Mouse (Mus musculus): ENCODE results near the gene Sema6d. TPM values are rescaled to one million over a fixed set of nuclear protein-coding genes. Genes with fewer than 3 reads are reported as not detected.

The Sema6d gene
- polyA plus RNA-seq, 1 experiment, result 25.3 TPM

DNA sequence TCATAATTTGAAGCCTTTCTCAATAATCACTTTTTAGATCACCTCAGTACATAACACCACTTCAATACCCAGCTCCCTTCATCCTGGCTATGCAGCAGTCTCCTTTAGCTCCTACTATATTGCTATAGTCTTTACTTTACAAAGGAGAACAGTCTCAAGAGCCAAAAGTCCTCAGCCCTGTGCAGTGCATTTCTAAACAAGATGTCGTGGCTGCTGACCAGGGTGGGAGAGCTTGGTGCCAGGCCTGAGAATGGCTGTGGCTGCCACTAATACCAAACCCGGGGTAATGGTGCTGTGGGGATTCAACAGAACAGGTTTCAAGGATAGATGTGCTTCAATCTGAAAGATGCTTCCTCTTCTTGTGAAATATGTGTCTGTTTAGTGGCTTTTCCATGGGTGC is 264.9 kb downstream of the Sema6d start:
- no peak for DNase-seq
- H3K4me1 ChIP-seq (ENCODE audit: control insufficient read depth, insufficient read depth, low read length), result no peaks in the 10 kb centered on the region
- H3K4me3 ChIP-seq (replicated peaks; ENCODE audit: extremely low read depth, low read depth, low read length), result no peak overlapping the region
- TF ChIP-seq POLR2A (IDR thresholded peaks at IDR 0.05; ENCODE audit: borderline replicate concordance, extremely low read depth, low read depth, low read length) (no peak), CTCF (IDR thresholded peaks at IDR 0.05; ENCODE audit: insufficient read depth, low read length) (no peak)
- 72% methylated on average over 2 of the region's 2 CpGs for WGBS

DNA sequence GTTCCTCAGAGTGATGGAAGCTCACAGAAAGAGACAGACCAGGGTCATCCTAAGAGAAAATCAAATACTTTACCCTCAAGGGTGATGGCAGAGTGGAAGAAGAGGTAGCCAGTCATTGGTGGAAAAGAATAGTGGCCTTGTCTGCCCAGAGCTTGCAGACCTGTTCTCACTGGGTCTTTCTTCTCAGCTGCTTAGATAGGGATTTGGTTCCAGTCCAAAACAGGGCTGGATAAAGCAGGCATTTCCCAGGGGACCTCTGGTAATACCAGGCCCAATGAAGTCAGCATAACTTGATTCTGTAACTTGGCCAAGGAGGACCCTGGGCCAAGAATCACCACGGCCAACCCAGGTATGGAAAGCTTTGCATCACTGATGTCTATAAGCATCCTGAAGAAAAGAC is 279.5 kb downstream of the Sema6d start:
- no peak for DNase-seq
- TF ChIP-seq CTCF (IDR thresholded peaks at IDR 0.05; ENCODE audit: insufficient read depth, low read length) (no peak), POLR2A (IDR thresholded peaks at IDR 0.05; ENCODE audit: borderline replicate concordance, extremely low read depth, low read depth, low read length) (no peak)
- Histone ChIP-seq H3K4me1 (ENCODE audit: control insufficient read depth, insufficient read depth, low read length) (peaks cover 3% of the 10 kb centered on the region; the same call in 1 of the 2 replicates), H3K4me3 (replicated peaks; ENCODE audit: extremely low read depth, low read depth, low read length) (no peak overlapping the region)
- 41% methylated on average over 1 of the region's 1 CpGs for WGBS

DNA sequence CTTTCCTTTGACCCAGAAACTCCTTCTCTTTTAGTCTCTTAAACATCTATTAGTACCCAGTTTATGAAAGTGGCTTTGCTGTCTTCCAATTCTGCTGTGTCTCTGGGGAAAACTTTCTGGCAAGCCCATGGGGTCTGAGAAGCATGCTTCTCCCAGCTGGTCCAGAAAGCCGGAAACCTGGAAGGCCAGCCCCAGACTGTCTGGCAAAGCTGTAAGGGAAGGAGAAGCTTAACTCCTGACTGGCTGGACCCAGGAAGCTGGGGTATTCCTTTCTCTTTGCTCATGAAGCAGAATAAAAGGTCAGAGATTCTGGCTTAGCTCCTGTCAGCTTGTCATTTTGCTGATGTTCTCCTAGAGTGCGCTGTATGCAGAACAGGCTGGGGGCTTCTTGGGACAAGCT is 280.2 kb downstream of the Sema6d start:
- WGBS, result 45% methylated on average over 2 of the region's 2 CpGs
- no peak overlapping the region for H3K4me3 ChIP-seq (replicated peaks; ENCODE audit: extremely low read depth, low read depth, low read length)
- TF ChIP-seq POLR2A (IDR thresholded peaks at IDR 0.05; ENCODE audit: borderline replicate concordance, extremely low read depth, low read depth, low read length), result no peak
- TF ChIP-seq CTCF (IDR thresholded peaks at IDR 0.05; ENCODE audit: insufficient read depth, low read length), result no peak
- H3K4me1 ChIP-seq (ENCODE audit: control insufficient read depth, insufficient read depth, low read length), result peaks cover 3% of the 10 kb centered on the region; the same call in 1 of the 2 replicates
- no peak for DNase-seq

DNA sequence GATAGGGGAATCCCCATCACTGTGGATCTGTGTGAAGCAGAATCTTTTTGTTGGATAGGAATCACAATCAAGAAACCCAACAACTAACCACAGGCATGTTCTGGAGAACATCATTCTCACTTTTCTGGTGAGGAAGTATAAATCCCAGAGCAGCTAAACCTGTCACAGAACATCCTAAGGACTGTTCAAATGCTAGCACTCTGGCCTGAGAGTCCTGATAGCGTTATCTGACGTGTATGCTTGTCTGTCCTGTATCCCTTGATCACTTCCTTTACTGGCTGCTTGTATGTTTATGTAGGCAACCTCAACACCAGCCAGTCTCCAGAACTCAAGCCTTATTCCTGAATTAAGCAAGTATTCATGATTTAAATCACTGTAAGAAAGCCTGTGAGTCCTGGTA is 281.6 kb downstream of the Sema6d start:
- WGBS, result 32% methylated on average over 2 of the region's 2 CpGs
- no peak overlapping the region for H3K4me3 ChIP-seq (replicated peaks; ENCODE audit: extremely low read depth, low read depth, low read length)
- peaks cover 3% of the 10 kb centered on the region; the same call in 1 of the 2 replicates for H3K4me1 ChIP-seq (ENCODE audit: control insufficient read depth, insufficient read depth, low read length)
- TF ChIP-seq CTCF (IDR thresholded peaks at IDR 0.05; ENCODE audit: insufficient read depth, low read length) (no peak), POLR2A (IDR thresholded peaks at IDR 0.05; ENCODE audit: borderline replicate concordance, extremely low read depth, low read depth, low read length) (no peak)
- DNase-seq, result no peak

DNA sequence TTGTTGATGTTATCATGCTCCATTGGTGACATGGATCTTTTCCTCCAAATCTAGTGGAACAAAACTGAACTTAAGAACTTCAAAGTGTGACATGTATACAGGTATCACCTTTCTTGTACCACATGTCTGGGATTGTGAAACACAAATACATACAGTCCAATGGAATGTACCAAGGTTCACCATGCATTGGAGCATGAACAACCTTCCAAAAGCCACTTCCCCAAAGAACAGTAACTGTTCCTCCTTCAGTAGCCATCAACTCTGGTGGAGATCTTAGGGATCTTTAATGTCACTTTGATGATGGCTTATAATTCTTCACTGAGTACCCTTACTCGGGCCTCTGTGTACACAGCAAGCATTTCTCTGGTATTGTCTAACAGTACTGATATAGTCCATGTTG is 295.3 kb downstream of the Sema6d start:
- 71% methylated on average over 1 of the region's 1 CpGs for WGBS
- TF ChIP-seq CTCF (IDR thresholded peaks at IDR 0.05; ENCODE audit: insufficient read depth, low read length) (no peak), POLR2A (IDR thresholded peaks at IDR 0.05; ENCODE audit: borderline replicate concordance, extremely low read depth, low read depth, low read length) (no peak)
- no peak overlapping the region for H3K4me3 ChIP-seq (replicated peaks; ENCODE audit: extremely low read depth, low read depth, low read length)
- no peaks in the 10 kb centered on the region for H3K4me1 ChIP-seq (ENCODE audit: control insufficient read depth, insufficient read depth, low read length)
- no peak for DNase-seq

DNA sequence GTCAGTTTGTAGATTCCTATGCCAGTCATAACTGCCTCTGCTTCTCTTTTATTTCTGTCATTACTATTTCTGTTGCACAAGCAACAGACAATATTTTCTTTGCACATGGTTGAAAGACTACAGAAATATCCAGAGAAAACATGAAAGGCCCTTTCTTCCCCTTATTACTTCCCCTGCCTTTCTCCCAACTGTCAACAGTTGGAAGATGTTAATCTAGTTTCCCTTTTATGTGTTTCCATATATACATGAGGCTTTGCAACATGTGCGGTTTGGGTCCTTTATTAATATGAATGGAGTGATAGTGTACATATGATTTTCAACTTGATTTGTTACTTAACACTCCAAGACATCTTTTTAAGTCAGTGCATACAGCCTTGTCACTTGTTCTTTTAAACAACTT is 296.0 kb downstream of the Sema6d start:
- no peak for TF ChIP-seq POLR2A (IDR thresholded peaks at IDR 0.05; ENCODE audit: borderline replicate concordance, extremely low read depth, low read depth, low read length)
- TF ChIP-seq CTCF (IDR thresholded peaks at IDR 0.05; ENCODE audit: insufficient read depth, low read length), result no peak
- DNase-seq, result no peak
- 35% methylated on average over 1 of the region's 1 CpGs for WGBS
- Histone ChIP-seq H3K4me3 (replicated peaks; ENCODE audit: extremely low read depth, low read depth, low read length) (no peak overlapping the region), H3K4me1 (ENCODE audit: control insufficient read depth, insufficient read depth, low read length) (no peaks in the 10 kb centered on the region)

DNA sequence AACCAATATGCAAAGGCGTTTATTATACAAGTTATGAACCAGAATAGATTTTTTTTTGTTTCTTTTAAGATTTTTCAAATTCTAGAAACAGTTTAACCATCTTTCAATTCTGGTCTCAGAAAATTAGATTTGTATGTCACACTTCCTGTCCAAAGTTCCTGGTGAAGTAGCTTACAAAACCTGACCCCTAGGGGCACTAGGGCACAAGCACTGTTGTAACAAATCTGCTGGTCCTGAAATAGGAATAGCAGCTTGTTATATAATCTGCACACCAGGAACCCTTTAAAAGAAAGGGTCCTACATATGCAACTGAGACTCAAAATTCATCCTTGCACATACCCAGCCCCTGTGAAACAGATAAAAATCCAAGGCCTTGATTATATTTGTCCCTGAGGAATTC is 298.5 kb downstream of the Sema6d start:
- DNase-seq, result no peak
- WGBS, result 88% methylated on average over 1 of the region's 1 CpGs
- TF ChIP-seq POLR2A (IDR thresholded peaks at IDR 0.05; ENCODE audit: borderline replicate concordance, extremely low read depth, low read depth, low read length) (no peak), CTCF (IDR thresholded peaks at IDR 0.05; ENCODE audit: insufficient read depth, low read length) (no peak)
- H3K4me3 ChIP-seq (replicated peaks; ENCODE audit: extremely low read depth, low read depth, low read length), result no peak overlapping the region
- no peaks in the 10 kb centered on the region for H3K4me1 ChIP-seq (ENCODE audit: control insufficient read depth, insufficient read depth, low read length)

DNA sequence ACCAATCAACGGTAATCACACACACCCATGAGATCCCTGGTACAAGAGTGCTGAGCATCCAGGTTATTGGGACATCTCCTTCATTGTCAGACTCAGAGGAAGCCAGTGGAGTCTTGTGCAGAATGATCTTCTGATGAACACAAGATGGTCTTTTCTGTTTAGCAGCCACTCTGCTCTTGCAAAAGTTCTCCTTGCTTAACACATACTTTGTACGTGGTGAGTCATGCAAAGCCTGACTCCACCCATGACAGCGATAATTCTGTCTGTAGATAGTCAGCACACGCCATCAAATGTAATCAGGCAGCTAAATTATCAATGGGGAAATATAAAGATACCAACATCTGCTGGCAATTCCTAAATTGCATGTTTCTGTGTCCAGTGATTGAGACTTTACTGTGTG is 307.0 kb downstream of the Sema6d start:
- 66% methylated on average over 4 of the region's 4 CpGs for WGBS
- Histone ChIP-seq H3K4me3 (replicated peaks; ENCODE audit: extremely low read depth, low read depth, low read length) (no peak overlapping the region), H3K4me1 (ENCODE audit: control insufficient read depth, insufficient read depth, low read length) (no peaks in the 10 kb centered on the region)
- DNase-seq, result no peak
- TF ChIP-seq POLR2A (IDR thresholded peaks at IDR 0.05; ENCODE audit: borderline replicate concordance, extremely low read depth, low read depth, low read length) (no peak), CTCF (IDR thresholded peaks at IDR 0.05; ENCODE audit: insufficient read depth, low read length) (no peak)

DNA sequence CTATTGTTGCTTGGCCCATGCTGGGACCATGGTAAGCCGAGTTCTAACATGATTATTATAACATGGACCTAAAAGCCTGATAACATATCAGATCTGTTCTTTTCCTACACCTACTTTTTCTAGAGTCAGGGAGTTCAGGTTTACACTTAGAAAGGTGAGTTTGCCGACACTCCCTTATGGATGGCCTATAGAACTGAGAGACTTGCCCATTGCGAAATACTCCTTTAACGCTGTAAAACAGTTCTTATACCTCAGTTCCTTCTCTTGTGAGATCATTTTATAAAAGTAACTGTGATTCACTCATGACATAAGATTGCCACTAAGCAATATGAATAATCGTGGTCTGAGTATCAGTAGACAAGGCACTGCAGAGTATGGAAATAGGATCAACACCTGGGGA is 307.5 kb downstream of the Sema6d start:
- no peak for DNase-seq
- Histone ChIP-seq H3K4me1 (ENCODE audit: control insufficient read depth, insufficient read depth, low read length) (no peaks in the 10 kb centered on the region), H3K4me3 (replicated peaks; ENCODE audit: extremely low read depth, low read depth, low read length) (no peak overlapping the region)
- TF ChIP-seq POLR2A (IDR thresholded peaks at IDR 0.05; ENCODE audit: borderline replicate concordance, extremely low read depth, low read depth, low read length) (no peak), CTCF (IDR thresholded peaks at IDR 0.05; ENCODE audit: insufficient read depth, low read length) (no peak)
- 90% methylated on average over 5 of the region's 5 CpGs for WGBS

DNA sequence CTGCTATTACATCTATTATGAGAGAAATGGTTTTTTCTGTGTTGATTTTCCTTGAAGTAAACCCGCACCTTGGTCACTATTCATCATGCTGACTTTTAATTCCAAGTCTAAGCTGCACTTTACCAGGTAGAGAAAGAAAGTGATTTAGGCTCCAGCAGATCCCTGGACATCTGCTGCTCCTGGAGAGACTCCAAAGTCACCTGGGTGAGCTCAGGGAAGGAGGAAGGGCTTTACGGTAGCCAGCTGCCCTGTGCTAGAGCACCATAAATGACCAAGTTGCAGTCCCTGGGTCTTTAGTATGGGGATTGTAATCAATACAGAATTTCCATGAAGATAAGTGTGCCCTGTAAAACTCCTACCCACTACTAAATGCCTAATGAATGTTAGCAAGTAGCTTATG is 309.8 kb downstream of the Sema6d start:
- 96% methylated on average over 2 of the region's 2 CpGs for WGBS
- TF ChIP-seq CTCF (IDR thresholded peaks at IDR 0.05; ENCODE audit: insufficient read depth, low read length), result no peak
- no peak for TF ChIP-seq POLR2A (IDR thresholded peaks at IDR 0.05; ENCODE audit: borderline replicate concordance, extremely low read depth, low read depth, low read length)
- peaks cover 2% of the 10 kb centered on the region; the same call in 1 of the 2 replicates for H3K4me1 ChIP-seq (ENCODE audit: control insufficient read depth, insufficient read depth, low read length)
- no peak for DNase-seq
- no peak overlapping the region for H3K4me3 ChIP-seq (replicated peaks; ENCODE audit: extremely low read depth, low read depth, low read length)

Data from lung, adult 2 months (tissue).